Mouse (Mus musculus): Measurements from ENCODE around the gene Zdhhc25.

GRCm38 (mm10) chr15:88620017-88620416, 19.9 kb downstream of the Zdhhc25 start:
- TF ChIP-seq POLR2A (IDR thresholded peaks at IDR 0.05; ENCODE audit: low read depth, low read length) (no peak), CTCF (IDR thresholded peaks at IDR 0.05; ENCODE audit: borderline replicate concordance, insufficient read depth, low read length) (no peak)

Data from embryonic fibroblast, embryonic 13.5 days (primary cell).